Mouse (Mus musculus) liver, embryonic 11.5 days (tissue): ENCODE data around the gene Pyroxd2. TPM values are rescaled to one million over a fixed set of nuclear protein-coding genes. Genes with fewer than 3 reads are reported as not detected.
"Not testable (repeated sequence)": the region's sequence is repeated elsewhere in the genome, so short reads cannot be mapped to it uniquely, and the experiment has no call there.

Source experiments
- ATAC-seq: fragments of 200-750 bp; cut with Nextera tagmentation; replicated peaks from 2 replicates; pipeline ENCODE4 v1.8.0; 2017; ENCODE audit warnings: moderate number of reproducible peaks, mild to moderate bottlenecking, moderate TSS enrichment, moderate library complexity; ENCODE audit not compliant: low FRiP score
- DNase-seq: peaks from one replicate; pipeline ENCODE4 v3.0.0-alpha.2; 2017; ENCODE audit warnings: low spot score
- H3K27ac ChIP-seq: fragments of 300-500 bp; sonication (generic); 2 replicates; pipeline ENCODE4 v1.5.1; 2014; ENCODE audit warnings: mild to moderate bottlenecking, low read depth, low read length, control low read depth
- H3K27me3 ChIP-seq: fragments of 300-500 bp; sonication (generic); replicated peaks from 2 replicates; pipeline ENCODE4 v1.6.1; 2014; ENCODE audit warnings: low read length, mixed read lengths; ENCODE audit not compliant: control insufficient read depth, insufficient read depth
- H3K36me3 ChIP-seq: fragments of 300-500 bp; sonication (generic); 2 replicates; pipeline ENCODE4 v1.6.1; 2014; ENCODE audit warnings: mild to moderate bottlenecking, low read length, moderate library complexity, mixed read lengths; ENCODE audit not compliant: control insufficient read depth, insufficient read depth
- H3K4me1 ChIP-seq: fragments of 300-500 bp; sonication (generic); replicated peaks from 2 replicates; pipeline ENCODE4 v1.6.1; 2014; ENCODE audit warnings: low read length, mixed read lengths; ENCODE audit not compliant: control insufficient read depth, insufficient read depth
- H3K4me2 ChIP-seq: fragments of 300-500 bp; sonication (generic); 2 replicates; pipeline ENCODE4 v1.6.1; 2014; ENCODE audit warnings: mild to moderate bottlenecking, control low read depth, moderate library complexity
- H3K4me3 ChIP-seq: fragments of 300-500 bp; sonication (generic); 2 replicates; pipeline ENCODE4 v1.5.1; 2014; ENCODE audit warnings: low read depth, low read length, control low read depth
- H3K9ac ChIP-seq: fragments of 300-500 bp; sonication (generic); 2 replicates; pipeline ENCODE4 v1.6.1; 2014; ENCODE audit warnings: low read depth, low read length, control low read depth
- H3K9me3 ChIP-seq: fragments of 300-500 bp; sonication (generic); 2 replicates; pipeline ENCODE4 v1.6.1; 2016; ENCODE audit warnings: low read length, inconsistent platforms, mixed read lengths; ENCODE audit not compliant: control insufficient read depth
- WGBS: fragments of 180-500 bp; shearing (Covaris S2); extraction: QIAGEN DNeasy Blood & Tissue Kit; methylation state at CpG from one replicate; pipeline ENCODE4 v1.1.7; 2014; 5-methylcytosine and 5-hydroxymethylcytosine counted together
- polyA plus RNA-seq: library from polyadenylated mRNA; unstranded; fragments of >200 nt; fragmentation: Nextera tagmentation; extraction: Ambion mirVana; gene quantifications from 2 replicates; pipeline ENCODE4 v1.2.1, GENCODE M21; 2014

Gene Pyroxd2
- polyA plus RNA-seq, 1 experiment from 2014 or later = 1.1 TPM

DNA sequence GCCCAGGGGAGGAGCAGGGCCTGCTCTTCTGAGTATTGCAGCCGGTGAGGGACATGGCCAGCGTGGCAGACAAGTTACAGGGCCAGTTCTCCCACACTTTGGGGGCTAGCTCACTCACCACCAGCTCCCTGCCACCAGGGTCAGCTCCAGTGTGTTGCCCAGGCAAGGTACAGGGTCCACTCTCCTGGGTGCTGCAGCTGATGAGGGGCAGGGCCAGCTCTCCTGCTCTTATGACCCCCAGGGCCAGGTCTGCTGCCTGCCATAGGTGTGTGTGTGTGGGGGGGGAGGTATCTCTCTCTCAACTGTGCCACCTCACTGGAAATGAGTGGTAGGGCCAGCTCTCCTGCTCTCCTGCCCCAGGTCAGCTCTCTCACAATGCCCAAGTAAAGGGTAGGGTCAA, 54.0 kb downstream of the Pyroxd2 start:
- no peak for DNase-seq
- WGBS = 76% methylated on average over 2 of the region's 2 CpGs
- Histone ChIP-seq H3K9ac (no peak overlapping the region), H3K4me3 (no peak overlapping the region), H3K4me2 (no peak overlapping the region), H3K27ac (no peak overlapping the region), H3K9me3 (no peaks in the 10 kb centered on the region), H3K27me3 (no peaks in the 10 kb centered on the region), H3K36me3 (no peaks in the 10 kb centered on the region), H3K4me1 (no peaks in the 10 kb centered on the region)
- ATAC-seq = no peak

DNA sequence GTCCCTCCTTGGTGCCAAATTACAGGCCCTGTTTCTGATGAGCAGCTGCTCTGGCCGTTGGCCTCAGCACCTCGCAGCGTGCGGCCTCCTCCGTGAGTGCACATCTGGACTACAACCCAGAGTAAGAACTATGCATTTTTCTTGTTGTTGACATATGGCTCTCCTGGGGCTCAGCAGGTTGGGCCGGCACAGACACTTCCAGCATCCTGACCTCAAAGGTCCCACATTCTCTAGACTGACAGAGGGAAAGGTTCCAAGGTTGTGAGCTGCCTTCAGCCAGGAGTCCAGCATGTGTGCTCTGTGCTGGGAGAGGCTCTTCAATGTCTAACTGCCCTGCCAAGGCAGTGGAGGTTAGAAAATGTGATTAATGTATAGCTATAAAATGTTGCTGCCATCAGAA, 55.2 kb downstream of the Pyroxd2 start:
- DNase-seq (no peak), ATAC-seq (no peak)
- H3K4me3 ChIP-seq = no peak overlapping the region
- no peak overlapping the region for H3K27ac ChIP-seq
- no peaks in the 10 kb centered on the region for H3K27me3 ChIP-seq
- no peak overlapping the region for H3K9ac ChIP-seq
- H3K36me3 ChIP-seq = no peaks in the 10 kb centered on the region
- H3K4me2 ChIP-seq = no peak overlapping the region
- no peaks in the 10 kb centered on the region for H3K9me3 ChIP-seq
- H3K4me1 ChIP-seq = no peaks in the 10 kb centered on the region
- WGBS = 79% methylated on average over 6 of the region's 6 CpGs

DNA sequence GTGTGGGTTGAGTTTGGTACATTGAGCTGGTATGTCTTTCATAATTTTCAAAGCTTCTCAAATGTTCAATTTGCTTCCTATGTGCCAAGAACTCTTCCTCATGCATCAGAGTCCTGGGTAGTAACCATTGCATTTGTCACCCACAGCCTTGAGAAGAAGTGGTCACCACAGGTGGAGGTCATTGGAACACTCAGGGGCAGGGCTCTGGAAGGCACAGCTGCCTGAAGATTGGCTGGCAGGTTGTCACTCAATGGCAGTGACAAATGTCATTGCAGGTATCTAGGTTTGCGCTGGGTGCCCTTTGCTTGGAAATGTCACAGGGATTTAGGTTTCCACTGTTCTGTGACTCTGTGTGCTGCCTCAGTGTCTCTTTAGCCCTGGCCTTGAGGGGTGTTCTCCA, 62.3 kb downstream of the Pyroxd2 start:
- Histone ChIP-seq H3K27me3 (no peaks in the 10 kb centered on the region), H3K9ac (no peak overlapping the region), H3K36me3 (no peaks in the 10 kb centered on the region), H3K4me3 (no peak overlapping the region), H3K9me3 (no peaks in the 10 kb centered on the region), H3K27ac (no peak overlapping the region), H3K4me2 (no peak overlapping the region), H3K4me1 (no peaks in the 10 kb centered on the region)
- ATAC-seq (no peak), DNase-seq (no peak)
- WGBS = 69% methylated on average over 1 of the region's 1 CpGs

DNA sequence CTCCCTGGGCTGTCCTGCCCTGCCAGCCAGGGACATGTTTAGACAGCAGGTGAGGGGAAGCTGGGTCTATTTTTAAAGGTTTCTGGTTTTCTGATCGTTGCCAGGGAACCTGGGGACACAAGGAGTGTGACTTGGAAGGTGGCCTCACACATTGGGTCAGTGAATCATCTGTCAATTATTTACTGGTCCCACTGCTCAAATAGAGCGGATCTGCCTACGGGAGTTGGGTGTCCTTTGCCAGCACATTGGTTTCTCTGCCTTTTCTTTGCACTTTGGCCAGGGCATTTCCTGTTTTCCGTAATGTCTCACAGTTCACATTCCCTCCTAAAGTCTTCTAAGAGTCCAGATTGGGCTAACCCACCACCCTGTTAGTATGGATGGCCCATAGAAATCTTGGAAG, 62.8 kb downstream of the Pyroxd2 start:
- Histone ChIP-seq H3K4me1 (no peaks in the 10 kb centered on the region), H3K36me3 (no peaks in the 10 kb centered on the region), H3K9me3 (no peaks in the 10 kb centered on the region), H3K9ac (no peak overlapping the region), H3K4me3 (no peak overlapping the region), H3K27me3 (no peaks in the 10 kb centered on the region), H3K4me2 (no peak overlapping the region), H3K27ac (no peak overlapping the region)
- ATAC-seq (no peak), DNase-seq (no peak)
- WGBS = 69% methylated on average over 4 of the region's 4 CpGs

DNA sequence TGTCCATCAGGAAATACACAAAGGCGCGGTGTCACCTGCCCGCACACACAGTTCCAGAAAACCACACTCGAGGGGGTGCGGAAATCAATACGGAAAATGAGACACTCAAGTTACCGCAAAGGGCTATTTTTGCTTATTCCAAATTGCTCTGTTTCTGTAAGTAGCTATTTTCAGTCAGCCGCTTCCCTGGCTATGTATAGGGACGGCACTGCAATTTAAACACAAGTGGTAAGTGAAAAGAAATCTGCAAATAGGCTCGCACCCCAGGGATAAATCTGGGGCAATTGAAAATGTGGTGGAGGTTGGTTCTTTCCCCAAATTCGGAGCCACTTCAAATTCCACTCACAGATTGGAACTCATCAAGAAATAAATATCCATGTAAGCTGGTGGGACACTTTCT, 63.3 kb downstream of the Pyroxd2 start:
- H3K36me3 ChIP-seq = no peaks in the 10 kb centered on the region
- DNase-seq = no peak
- no peaks in the 10 kb centered on the region for H3K4me1 ChIP-seq
- H3K4me2 ChIP-seq = no peak overlapping the region
- no peak overlapping the region for H3K4me3 ChIP-seq
- no peak overlapping the region for H3K27ac ChIP-seq
- WGBS = 82% methylated on average over 11 of the region's 11 CpGs
- no peak for ATAC-seq
- no peak overlapping the region for H3K9ac ChIP-seq
- no peaks in the 10 kb centered on the region for H3K27me3 ChIP-seq
- no peaks in the 10 kb centered on the region for H3K9me3 ChIP-seq

DNA sequence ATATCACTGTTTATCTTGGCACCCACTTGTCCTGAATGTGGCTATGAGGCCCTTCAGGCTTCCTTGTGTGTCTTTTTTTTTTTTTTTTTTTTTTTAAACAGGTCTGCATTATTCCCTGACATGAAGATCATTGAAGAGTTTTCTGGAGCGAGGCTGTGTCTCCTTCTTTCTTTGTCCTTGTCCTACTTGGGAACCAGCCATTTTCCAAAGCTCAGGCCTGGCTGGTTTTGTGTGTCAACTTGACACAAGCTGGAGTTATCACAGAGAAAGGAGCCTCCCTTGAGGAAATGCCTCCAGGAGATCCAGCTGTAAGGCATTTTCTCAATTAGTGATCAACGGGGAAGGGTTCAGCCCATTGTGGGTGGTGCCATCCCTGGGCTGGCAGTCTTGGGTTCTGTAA, 69.8 kb downstream of the Pyroxd2 start:
- not testable (repeated sequence) for ATAC-seq, H3K27ac ChIP-seq, H3K9me3 ChIP-seq, DNase-seq, H3K4me1 ChIP-seq, H3K4me2 ChIP-seq, H3K27me3 ChIP-seq, H3K36me3 ChIP-seq, H3K9ac ChIP-seq, H3K4me3 ChIP-seq
- WGBS = 73% methylated on average over 2 of the region's 2 CpGs

DNA sequence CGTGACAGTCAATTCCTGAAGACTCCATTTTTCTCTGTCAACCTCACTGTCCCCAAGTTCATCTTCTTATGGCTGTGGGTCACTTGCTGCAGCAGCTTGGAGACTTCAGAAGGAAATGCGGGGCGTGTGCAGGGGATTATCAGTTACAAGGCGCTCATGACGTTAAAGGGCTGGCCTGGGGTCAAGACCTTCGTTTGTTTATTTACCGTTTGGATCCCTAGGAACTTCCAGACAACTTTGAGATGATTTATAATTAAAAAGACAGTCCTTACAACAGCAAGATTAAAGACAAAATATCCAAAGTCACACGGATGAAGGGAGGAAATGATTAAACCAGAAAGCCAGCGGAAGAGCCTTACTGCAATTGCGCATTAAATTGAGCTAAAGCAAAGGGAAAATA, 74.4 kb downstream of the Pyroxd2 start:
- 61% methylated on average over 10 of the region's 10 CpGs for WGBS
- Histone ChIP-seq H3K27ac (no peak overlapping the region), H3K9me3 (no peaks in the 10 kb centered on the region), H3K4me3 (no peak overlapping the region), H3K4me1 (no peaks in the 10 kb centered on the region), H3K27me3 (no peaks in the 10 kb centered on the region), H3K4me2 (no peak overlapping the region), H3K36me3 (no peaks in the 10 kb centered on the region), H3K9ac (no peak overlapping the region)
- DNase-seq = no peak
- no peak for ATAC-seq

DNA sequence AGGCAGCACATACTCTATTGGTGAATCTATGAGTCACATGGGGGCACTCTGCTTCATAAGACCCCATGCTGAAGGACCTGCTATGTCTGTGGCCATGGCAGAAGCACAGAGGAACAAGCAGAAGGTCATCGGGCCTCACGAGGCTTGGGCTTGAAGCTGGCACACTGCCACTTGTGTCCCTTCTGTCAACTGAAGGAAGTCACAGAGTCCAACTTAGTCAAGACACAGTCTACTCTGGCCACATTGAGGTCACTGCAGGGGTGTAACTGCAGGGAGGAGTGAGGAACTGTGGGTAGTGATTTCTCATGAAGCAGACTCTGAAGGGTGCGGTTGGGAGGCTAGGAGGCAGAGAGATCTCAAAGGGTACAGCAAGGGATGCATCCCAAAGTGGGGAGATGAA, 75.1 kb downstream of the Pyroxd2 start:
- H3K4me3 ChIP-seq = no peak overlapping the region
- DNase-seq = no peak
- 96% methylated on average over 3 of the region's 3 CpGs for WGBS
- H3K27me3 ChIP-seq = no peaks in the 10 kb centered on the region
- no peaks in the 10 kb centered on the region for H3K36me3 ChIP-seq
- no peak for ATAC-seq
- no peaks in the 10 kb centered on the region for H3K9me3 ChIP-seq
- H3K4me1 ChIP-seq = no peaks in the 10 kb centered on the region
- no peak overlapping the region for H3K27ac ChIP-seq
- H3K9ac ChIP-seq = no peak overlapping the region
- no peak overlapping the region for H3K4me2 ChIP-seq

DNA sequence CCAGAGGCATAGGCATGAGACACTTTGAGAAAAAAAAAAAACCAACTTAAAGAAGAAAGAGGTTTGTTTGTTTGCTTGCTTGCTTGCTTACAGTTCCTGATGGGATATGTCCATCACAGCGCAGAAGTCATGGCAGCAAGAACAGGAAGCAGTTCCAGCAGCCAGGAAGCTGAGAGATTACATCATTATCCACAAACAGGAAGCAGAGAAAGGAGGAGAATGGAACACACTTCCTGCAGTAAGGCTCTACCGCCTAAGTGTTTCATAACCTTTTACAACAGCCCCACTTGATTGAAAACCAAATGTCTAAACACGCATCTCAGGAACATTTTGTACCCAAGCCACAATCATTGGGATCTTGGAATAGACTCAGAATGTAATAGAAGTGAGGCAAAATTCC, 75.6 kb downstream of the Pyroxd2 start:
- no peak overlapping the region for H3K4me2 ChIP-seq
- no peaks in the 10 kb centered on the region for H3K27me3 ChIP-seq
- no peak for DNase-seq
- H3K27ac ChIP-seq = no peak overlapping the region
- no peaks in the 10 kb centered on the region for H3K9me3 ChIP-seq
- H3K4me3 ChIP-seq = no peak overlapping the region
- 68% methylated on average over 3 of the region's 3 CpGs for WGBS
- no peak for ATAC-seq
- H3K4me1 ChIP-seq = no peaks in the 10 kb centered on the region
- no peaks in the 10 kb centered on the region for H3K36me3 ChIP-seq
- H3K9ac ChIP-seq = no peak overlapping the region
